Mouse (Mus musculus): ENCODE measurements around the gene Col16a1. TPM values are rescaled to one million over a fixed set of nuclear protein-coding genes. Genes with fewer than 3 reads are reported as not detected.

The Col16a1 gene
- total RNA-seq, 1 experiment, result 4.9 TPM

DNA sequence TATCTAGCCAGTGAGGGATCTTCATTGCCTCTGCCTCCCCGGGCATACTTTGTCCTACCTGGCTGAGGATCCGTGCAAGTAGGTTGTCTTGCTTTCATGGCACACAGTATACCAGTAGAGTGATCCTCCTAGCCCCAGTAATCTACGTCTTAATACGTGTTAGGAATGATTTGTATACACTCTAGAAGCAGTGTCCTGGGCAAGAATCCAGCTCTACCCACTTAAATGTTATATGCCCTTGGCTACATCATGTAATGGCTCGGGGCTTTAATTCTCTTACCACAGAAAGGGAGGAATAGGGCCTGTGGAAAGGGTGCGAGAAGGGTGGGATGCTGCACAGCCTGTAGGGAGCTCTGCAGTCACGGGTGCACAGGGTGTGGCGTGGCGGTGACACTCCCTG, 62.0 kb downstream of the Col16a1 start:
- TF ChIP-seq HCFC1 (IDR thresholded peaks at IDR 0.05; ENCODE audit: borderline replicate concordance, insufficient read depth, low read length) (no peak), CHD2 (IDR thresholded peaks at IDR 0.05; ENCODE audit: low read depth, low read length) (no peak), MAFK (IDR thresholded peaks at IDR 0.05; ENCODE audit: insufficient read depth, low read depth, low read length) (no peak), ZNF384 (IDR thresholded peaks at IDR 0.05; ENCODE audit: low read depth, low read length) (no peak), ZC3H11A (IDR thresholded peaks at IDR 0.05; ENCODE audit: borderline replicate concordance, low read depth, low read length) (no peak)
- Histone ChIP-seq H3K36me3 (ENCODE audit: control insufficient read depth, insufficient read depth, low read length, poor library complexity, severe bottlenecking) (no peaks in the 10 kb centered on the region), H3K27ac (ENCODE audit: insufficient read depth, low read depth, low read length, poor library complexity, severe bottlenecking) (no peak overlapping the region), H3K4me1 (ENCODE audit: control insufficient read depth in 2 of 2, insufficient read depth in 2 of 2, low read length in 2 of 2, poor library complexity in 1 of 2) (peaks cover 0 to 3% of the 10 kb centered on the region in 2 experiments; a peak in 1 of 4 replicates), H3K4me3 (ENCODE audit: insufficient read depth in 1 of 2, low read depth in 1 of 2, low read length in 2 of 2, poor library complexity in 1 of 2, severe bottlenecking in 1 of 2) (no peak overlapping the region), H3K9ac (ENCODE audit: insufficient read depth, low read depth, low read length, poor library complexity, severe bottlenecking) (no peak overlapping the region), H3K9me3 (ENCODE audit: control insufficient read depth, insufficient read depth, low read depth, low read length) (no peaks in the 10 kb centered on the region)
- no peak for DNase-seq (ENCODE audit: low read depth, low spot score)
- in situ Hi-C loops (cut with MboI; ENCODE audit: low sequenced_read_pairs in 2 of 2, unreplicated experiment in 2 of 2), result no loop called here

- in situ Hi-C loops (cut with MboI; ENCODE audit: low sequenced_read_pairs in 2 of 2, unreplicated experiment in 2 of 2), result no loop called here
Observed at GRCm38 (mm10) chr4:130110091-130110490, 62.5 kb downstream of the Col16a1 start.

GRCm38 (mm10) chr4:130112299-130112698, 64.7 kb downstream of the Col16a1 start:
- Histone ChIP-seq H3K9me3 (ENCODE audit: control insufficient read depth, insufficient read depth, low read depth, low read length) (no peaks in the 10 kb centered on the region), H3K9ac (ENCODE audit: insufficient read depth, low read depth, low read length, poor library complexity, severe bottlenecking) (no peak overlapping the region), H3K36me3 (ENCODE audit: control insufficient read depth, insufficient read depth, low read length, poor library complexity, severe bottlenecking) (no peaks in the 10 kb centered on the region), H3K4me3 (ENCODE audit: insufficient read depth in 1 of 2, low read depth in 1 of 2, low read length in 2 of 2, poor library complexity in 1 of 2, severe bottlenecking in 1 of 2) (no peak overlapping the region), H3K4me1 (ENCODE audit: control insufficient read depth in 2 of 2, insufficient read depth in 2 of 2, low read length in 2 of 2, poor library complexity in 1 of 2) (peaks cover 0 to 2% of the 10 kb centered on the region in 2 experiments; a peak in 1 of 4 replicates), H3K27ac (ENCODE audit: insufficient read depth, low read depth, low read length, poor library complexity, severe bottlenecking) (no peak overlapping the region)
- TF ChIP-seq CHD2 (IDR thresholded peaks at IDR 0.05; ENCODE audit: low read depth, low read length) (no peak), HCFC1 (IDR thresholded peaks at IDR 0.05; ENCODE audit: borderline replicate concordance, insufficient read depth, low read length) (no peak), ZNF384 (IDR thresholded peaks at IDR 0.05; ENCODE audit: low read depth, low read length) (no peak), MAFK (IDR thresholded peaks at IDR 0.05; ENCODE audit: insufficient read depth, low read depth, low read length) (no peak), ZC3H11A (IDR thresholded peaks at IDR 0.05; ENCODE audit: borderline replicate concordance, low read depth, low read length) (no peak)
- in situ Hi-C loops (cut with MboI; ENCODE audit: low sequenced_read_pairs in 2 of 2, unreplicated experiment in 2 of 2), result no loop called here
- no peak for DNase-seq (ENCODE audit: low read depth, low spot score)

More at GRCm38 (mm10) chr4:130110091-130110490, 62.5 kb downstream of the Col16a1 start:
- Histone ChIP-seq H3K9me3 (ENCODE audit: control insufficient read depth, insufficient read depth, low read depth, low read length) (no peaks in the 10 kb centered on the region), H3K4me3 (ENCODE audit: insufficient read depth in 1 of 2, low read depth in 1 of 2, low read length in 2 of 2, poor library complexity in 1 of 2, severe bottlenecking in 1 of 2) (no peak overlapping the region), H3K4me1 (ENCODE audit: control insufficient read depth in 2 of 2, insufficient read depth in 2 of 2, low read length in 2 of 2, poor library complexity in 1 of 2) (peaks cover 0 to 3% of the 10 kb centered on the region in 2 experiments; a peak in 1 of 4 replicates), H3K9ac (ENCODE audit: insufficient read depth, low read depth, low read length, poor library complexity, severe bottlenecking) (no peak overlapping the region), H3K27ac (ENCODE audit: insufficient read depth, low read depth, low read length, poor library complexity, severe bottlenecking) (no peak overlapping the region), H3K36me3 (ENCODE audit: control insufficient read depth, insufficient read depth, low read length, poor library complexity, severe bottlenecking) (no peaks in the 10 kb centered on the region)
- TF ChIP-seq MAFK (IDR thresholded peaks at IDR 0.05; ENCODE audit: insufficient read depth, low read depth, low read length) (no peak), ZC3H11A (IDR thresholded peaks at IDR 0.05; ENCODE audit: borderline replicate concordance, low read depth, low read length) (no peak)
- DNase-seq (ENCODE audit: low read depth, low spot score), result no peak

- H3K36me3 ChIP-seq (ENCODE audit: control insufficient read depth, insufficient read depth, low read length, poor library complexity, severe bottlenecking), result no peaks in the 10 kb centered on the region
- H3K9ac ChIP-seq (ENCODE audit: insufficient read depth, low read depth, low read length, poor library complexity, severe bottlenecking), result no peak overlapping the region
- in situ Hi-C loops (cut with MboI; ENCODE audit: low sequenced_read_pairs in 2 of 2, unreplicated experiment in 2 of 2), result no loop called here
- H3K4me3 ChIP-seq (ENCODE audit: insufficient read depth in 1 of 2, low read depth in 1 of 2, low read length in 2 of 2, poor library complexity in 1 of 2, severe bottlenecking in 1 of 2), result no peak overlapping the region
- no peak for TF ChIP-seq ZNF384 (IDR thresholded peaks at IDR 0.05; ENCODE audit: low read depth, low read length)
- TF ChIP-seq HCFC1 (IDR thresholded peaks at IDR 0.05; ENCODE audit: borderline replicate concordance, insufficient read depth, low read length), result no peak
- no peak for TF ChIP-seq ZC3H11A (IDR thresholded peaks at IDR 0.05; ENCODE audit: borderline replicate concordance, low read depth, low read length)
- TF ChIP-seq MAFK (IDR thresholded peaks at IDR 0.05; ENCODE audit: insufficient read depth, low read depth, low read length), result no peak
- no peak for TF ChIP-seq CHD2 (IDR thresholded peaks at IDR 0.05; ENCODE audit: low read depth, low read length)
- H3K4me1 ChIP-seq (ENCODE audit: control insufficient read depth in 2 of 2, insufficient read depth in 2 of 2, low read length in 2 of 2, poor library complexity in 1 of 2), result peaks cover 0 to 2% of the 10 kb centered on the region in 2 experiments; a peak in 1 of 4 replicates
- H3K27ac ChIP-seq (ENCODE audit: insufficient read depth, low read depth, low read length, poor library complexity, severe bottlenecking), result no peak overlapping the region
- DNase-seq (ENCODE audit: low read depth, low spot score), result no peak
- H3K9me3 ChIP-seq (ENCODE audit: control insufficient read depth, insufficient read depth, low read depth, low read length), result 0 out of 2 replicates have a peak, but pooled peaks cover 1% of the 10 kb centered on the region
Observed at GRCm38 (mm10) chr4:130112732-130113131, 65.1 kb downstream of the Col16a1 start.

GRCm38 (mm10) chr4:130120752-130121151, 73.1 kb downstream of the Col16a1 start:
- Histone ChIP-seq H3K36me3 (ENCODE audit: control insufficient read depth, insufficient read depth, low read length, poor library complexity, severe bottlenecking) (peaks cover 9% of the 10 kb centered on the region; the same call in 1 of the 2 replicates), H3K9me3 (ENCODE audit: control insufficient read depth, insufficient read depth, low read depth, low read length) (0 out of 2 replicates have a peak, but pooled peaks cover 1% of the 10 kb centered on the region), H3K9ac (ENCODE audit: insufficient read depth, low read depth, low read length, poor library complexity, severe bottlenecking) (no peak overlapping the region), H3K4me3 (ENCODE audit: insufficient read depth in 1 of 2, low read depth in 1 of 2, low read length in 2 of 2, poor library complexity in 1 of 2, severe bottlenecking in 1 of 2) (no peak overlapping the region), H3K27ac (ENCODE audit: insufficient read depth, low read depth, low read length, poor library complexity, severe bottlenecking) (no peak overlapping the region), H3K4me1 (ENCODE audit: control insufficient read depth in 2 of 2, insufficient read depth in 2 of 2, low read length in 2 of 2, poor library complexity in 1 of 2) (peaks cover 0 to 5% of the 10 kb centered on the region in 2 experiments; a peak in 2 of 4 replicates)
- in situ Hi-C loops (cut with MboI; ENCODE audit: low sequenced_read_pairs in 2 of 2, unreplicated experiment in 2 of 2), result no loop called here
- no peak for TF ChIP-seq CHD2 (IDR thresholded peaks at IDR 0.05; ENCODE audit: low read depth, low read length)
- TF ChIP-seq MAFK (IDR thresholded peaks at IDR 0.05; ENCODE audit: insufficient read depth, low read depth, low read length), result no peak
- TF ChIP-seq HCFC1 (IDR thresholded peaks at IDR 0.05; ENCODE audit: borderline replicate concordance, insufficient read depth, low read length), result no peak
- no peak for TF ChIP-seq ZC3H11A (IDR thresholded peaks at IDR 0.05; ENCODE audit: borderline replicate concordance, low read depth, low read length)
- no peak for TF ChIP-seq ZNF384 (IDR thresholded peaks at IDR 0.05; ENCODE audit: low read depth, low read length)
- DNase-seq (ENCODE audit: low read depth, low spot score), result no peak

All from ES-E14 (cell line).